Mouse (Mus musculus) layer of hippocampus, postnatal 36 days (tissue): Measurements from ENCODE around the gene Cdk12. TPM values are rescaled to one million over a fixed set of nuclear protein-coding genes. Genes with fewer than 3 reads are reported as not detected.
A peak's percentile ranks its signal among the peaks of the same experiment; 100 is the strongest.
"Not testable (repeated sequence)": the region's sequence is repeated elsewhere in the genome, so short reads cannot be mapped to it uniquely, and the experiment has no call there.

Source experiments
- DNase-seq, 2 experiments: peaks; one replicate each; pipeline ENCODE4 v3.0.0; 2022
- total RNA-seq, 2 experiments: library from RNA; stranded (reverse); gene quantifications; 2 replicates each; pipeline ENCODE4 v1.2.3; 2021

Cdk12 gene
- 10 to 100 TPM; 40.9 to 41.1 TPM for total RNA-seq

- peak; percentile 92 to 93 for DNase-seq
Measured at GRCm38 (mm10) chr11:98202641-98203350, at the start of gene Cdk12. TSS of gene Cdk12 (plus strand) at chr11:98203059.

- DNase-seq, result no peak
Measured at GRCm38 (mm10) chr11:98155094-98155493, 47.8 kb upstream of the Cdk12 start.

GRCm38 (mm10) chr11:98168400-98168799, 34.5 kb upstream of the Cdk12 start:
- DNase-seq, result no peak

- not testable (repeated sequence) for DNase-seq
Measured at GRCm38 (mm10) chr11:98182149-98182548, 20.7 kb upstream of the Cdk12 start.

- no peak for DNase-seq
Measured at GRCm38 (mm10) chr11:98187640-98188395, 15.0 kb upstream of the Cdk12 start.

GRCm38 (mm10) chr11:98190820-98191219, 12.0 kb upstream of the Cdk12 start:
- DNase-seq, result no peak

GRCm38 (mm10) chr11:98192901-98193805, 9.7 kb upstream of the Cdk12 start, which contains the start of gene Med1:
TSS of gene Med1 (minus strand) at chr11:98193293.
- DNase-seq, result peak; percentile 88 to 90

GRCm38 (mm10) chr11:98201791-98202640, 843 bp upstream of the Cdk12 start:
- peak in 1 of 2 experiments; percentile 18 for DNase-seq

GRCm38 (mm10) chr11:98203351-98203911, 572 bp downstream of the Cdk12 start:
- DNase-seq, result peak; percentile 54

GRCm38 (mm10) chr11:98203931-98204421, 1.1 kb downstream of the Cdk12 start:
- DNase-seq, result no peak

GRCm38 (mm10) chr11:98205463-98205862, 2.6 kb downstream of the Cdk12 start:
- DNase-seq, result no peak

- not testable (repeated sequence) for DNase-seq
Measured at GRCm38 (mm10) chr11:98206281-98206680, 3.4 kb downstream of the Cdk12 start.

- not testable (repeated sequence) for DNase-seq
Measured at GRCm38 (mm10) chr11:98209661-98210060, 6.8 kb downstream of the Cdk12 start.

GRCm38 (mm10) chr11:98213311-98213710, 10.5 kb downstream of the Cdk12 start:
- no peak for DNase-seq

GRCm38 (mm10) chr11:98226349-98226748, 23.5 kb downstream of the Cdk12 start:
- DNase-seq, result no peak

GRCm38 (mm10) chr11:98238416-98238815, 35.6 kb downstream of the Cdk12 start:
- DNase-seq, result no peak

GRCm38 (mm10) chr11:98238995-98239394, 36.1 kb downstream of the Cdk12 start:
- no peak for DNase-seq

- not testable (repeated sequence) for DNase-seq
Measured at GRCm38 (mm10) chr11:98242910-98243309, 40.1 kb downstream of the Cdk12 start.

GRCm38 (mm10) chr11:98244415-98244814, 41.6 kb downstream of the Cdk12 start:
- DNase-seq, result no peak

- no peak for DNase-seq
Measured at GRCm38 (mm10) chr11:98247325-98247724, 44.5 kb downstream of the Cdk12 start.

- DNase-seq, result no peak
Measured at GRCm38 (mm10) chr11:98253807-98254206, 50.9 kb downstream of the Cdk12 start.
